Mouse (Mus musculus): Measurements from ENCODE around the gene Swap70. TPM values are rescaled to one million over a fixed set of nuclear protein-coding genes. Genes with fewer than 3 reads are reported as not detected.

Gene Swap70
- total and polyA plus RNA-seq, 3 experiments, result 296 to 398 (median 370) TPM

DNA sequence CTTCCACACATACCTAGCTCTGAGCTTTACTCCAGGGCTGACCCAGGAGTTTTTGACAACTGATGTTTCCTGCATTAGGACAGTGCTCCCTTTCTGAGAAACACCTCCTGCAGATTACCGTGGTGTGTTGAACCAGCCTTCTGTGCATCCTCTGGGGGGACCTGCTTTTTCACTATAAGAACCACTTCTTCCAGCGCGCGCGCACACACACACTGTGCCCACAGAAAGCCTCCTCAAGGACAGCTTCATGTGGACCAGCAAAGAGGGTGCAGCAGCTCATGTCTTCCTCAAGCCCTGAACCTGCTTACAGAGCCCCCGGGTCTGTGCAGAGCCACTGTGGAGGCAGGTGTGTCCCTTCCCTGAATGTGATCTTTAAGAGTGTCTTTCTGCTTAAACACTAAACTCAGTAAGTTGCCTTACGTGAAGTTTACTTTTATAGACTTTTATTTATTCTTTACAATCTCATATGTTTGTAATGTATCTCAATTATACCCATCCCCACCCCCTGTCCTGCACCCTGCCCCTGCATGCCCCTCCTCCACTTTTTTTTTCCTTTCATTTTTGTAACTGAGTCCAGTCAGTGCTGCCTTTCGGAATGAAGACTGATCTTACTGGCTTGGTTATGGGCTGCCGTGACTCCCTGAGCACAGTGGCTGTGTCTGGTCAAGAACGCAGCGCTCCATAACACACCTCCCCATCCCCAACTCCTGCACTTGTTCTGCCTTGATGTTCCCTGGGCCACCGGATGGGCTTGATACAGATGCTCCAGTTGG, 63.8 kb downstream of the Swap70 start:
- dilution Hi-C loops (cut with MboI; ENCODE audit: extremely low pct_ligation_motif_present, extremely low pct_unique_long_range_greater_than_20kb, low sequenced_read_pairs), result no loop called here

DNA sequence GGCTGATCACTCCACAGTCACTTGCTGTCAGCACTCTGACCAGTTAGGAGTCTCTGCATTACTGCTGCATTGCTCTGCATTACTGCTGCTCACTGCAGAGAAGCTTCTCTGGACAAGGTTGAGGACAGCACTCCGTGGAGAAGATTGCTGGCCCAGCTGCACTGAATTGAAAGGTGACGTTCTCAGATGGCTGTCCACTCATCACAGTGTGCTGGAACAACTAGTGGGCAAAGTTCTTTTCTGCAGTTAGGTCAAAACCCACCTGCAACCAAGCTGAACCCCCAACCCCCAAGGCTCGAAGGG, 64.3 kb downstream of the Swap70 start:
- dilution Hi-C loops (cut with MboI; ENCODE audit: extremely low pct_ligation_motif_present, extremely low pct_unique_long_range_greater_than_20kb, low sequenced_read_pairs), result no loop called here

More for the DNA sequence above, 63.8 kb downstream of the Swap70 start:
- Histone ChIP-seq H3K4me1 (ENCODE audit: control insufficient read depth in 1 of 2, insufficient read depth in 2 of 2) (peaks cover 61 to 94% of the 10 kb centered on the region in 2 experiments), H3K36me3 (replicated peaks in 1 of 2; ENCODE audit: control insufficient read depth in 1 of 2, insufficient read depth in 1 of 2, low read length in 1 of 2) (peaks cover 29 to 49% of the 10 kb centered on the region in 2 experiments), H3K27ac (ENCODE audit: insufficient read depth, low read depth) (peak overlapping the region; percentile 99), H3K9ac (ENCODE audit: insufficient read depth, low read depth) (peak overlapping the region; percentile 32), H3K9me3 (replicated peaks; ENCODE audit: low read length) (no peaks in the 10 kb centered on the region), H3K4me2 (ENCODE audit: insufficient read depth, low read depth, poor library complexity, severe bottlenecking) (peak overlapping the region; percentile 33), H3K79me2 (replicated peaks; ENCODE audit: control insufficient read depth, extremely low read depth, insufficient read depth, poor library complexity, severe bottlenecking) (no peaks in the 10 kb centered on the region), H3K27me3 (replicated peaks) (no peaks in the 10 kb centered on the region), H3K4me3 (replicated peaks in 1 of 3; ENCODE audit: low read depth in 2 of 3, low read length in 2 of 3, poor library complexity in 1 of 3) (peak overlapping the region; percentile 2 to 6 (median 6))
- TF ChIP-seq ZNF384 (IDR thresholded peaks at IDR 0.05; ENCODE audit: low read depth, low read length), result peak; percentile 69
- TF ChIP-seq NRF1 (IDR thresholded peaks at IDR 0.05; ENCODE audit: low read depth, low read length), result peak; percentile 63
- peak; percentile 95 for TF ChIP-seq CHD1 (IDR thresholded peaks at IDR 0.05; ENCODE audit: low read depth, low read length)
- no peak; the same call in 1 of the 2 replicates for TF ChIP-seq EP300 (IDR thresholded peaks at IDR 0.05; ENCODE audit: low read length)
- 0 out of 2 replicates have a peak, but pooled peaks have one; percentile 31 for TF ChIP-seq MYC (IDR thresholded peaks at IDR 0.05; ENCODE audit: low read depth, low read length)
- TF ChIP-seq MAFK (IDR thresholded peaks at IDR 0.05; ENCODE audit: insufficient replicate concordance, low read length), result no peak
- TF ChIP-seq POLR2AphosphoS2 (IDR thresholded peaks at IDR 0.05; ENCODE audit: low read depth, low read length), result 0 out of 2 replicates have a peak, but pooled peaks have one; percentile 20
- TF ChIP-seq PAX5 (IDR thresholded peaks at IDR 0.05; ENCODE audit: low read length), result no peak
- TF ChIP-seq CHD2 (IDR thresholded peaks at IDR 0.05; ENCODE audit: low read length), result peak; percentile 73
- peak; percentile 42 for TF ChIP-seq POLR2A (IDR thresholded peaks at IDR 0.05; ENCODE audit: low read depth, low read length)
- 0 out of 2 replicates have a peak, but pooled peaks have one; percentile 24 for TF ChIP-seq TCF12 (IDR thresholded peaks at IDR 0.05; ENCODE audit: low read depth, low read length)
- peak; percentile 4; the same call in 1 of the 2 replicates for TF ChIP-seq ZMIZ1 (IDR thresholded peaks at IDR 0.05; ENCODE audit: low read depth, low read length)
- DNase-seq (ENCODE audit: extremely low read depth), result no peak
- in situ Hi-C loops (cut with MboI; ENCODE audit: low pct_ligation_motif_present, low pct_unique_long_range_greater_than_20kb, low sequenced_read_pairs), result loop anchor here (5.0 to 25.0 kb wide), 2 partner anchors 152 to 342 kb away; partner anchors contain the start of gene Adm

More for the DNA sequence above, 64.3 kb downstream of the Swap70 start:
- no peaks in the 10 kb centered on the region for H3K79me2 ChIP-seq (replicated peaks; ENCODE audit: control insufficient read depth, extremely low read depth, insufficient read depth, poor library complexity, severe bottlenecking)
- TF ChIP-seq SMC3 (IDR thresholded peaks at IDR 0.05; ENCODE audit: low read depth, low read length), result peak; percentile 7; the same call in 1 of the 2 replicates
- TF ChIP-seq CHD1 (IDR thresholded peaks at IDR 0.05; ENCODE audit: low read depth, low read length), result peak; percentile 59; the same call in 1 of the 2 replicates
- no peak for TF ChIP-seq TCF12 (IDR thresholded peaks at IDR 0.05; ENCODE audit: low read depth, low read length)
- H3K4me3 ChIP-seq (replicated peaks in 1 of 3; ENCODE audit: low read depth in 2 of 3, low read length in 2 of 3, poor library complexity in 1 of 3), result peak overlapping the region in 2 of 3 experiments; percentile 2 to 6
- peaks cover 25 to 46% of the 10 kb centered on the region in 2 experiments for H3K36me3 ChIP-seq (replicated peaks in 1 of 2; ENCODE audit: control insufficient read depth in 1 of 2, insufficient read depth in 1 of 2, low read length in 1 of 2)
- peak overlapping the region; percentile 32; the same call in 1 of the 2 replicates for H3K9ac ChIP-seq (ENCODE audit: insufficient read depth, low read depth)
- H3K9me3 ChIP-seq (replicated peaks; ENCODE audit: low read length), result peaks cover 4% of the 10 kb centered on the region
- no peaks in the 10 kb centered on the region for H3K27me3 ChIP-seq (replicated peaks)
- DNase-seq (ENCODE audit: extremely low read depth), result no peak
- peaks cover 58 to 89% of the 10 kb centered on the region in 2 experiments for H3K4me1 ChIP-seq (ENCODE audit: control insufficient read depth in 1 of 2, insufficient read depth in 2 of 2)
- in situ Hi-C loops (cut with MboI; ENCODE audit: low pct_ligation_motif_present, low pct_unique_long_range_greater_than_20kb, low sequenced_read_pairs), result loop anchor here (5.0 to 25.0 kb wide), 2 partner anchors 152 to 342 kb away; partner anchors contain the start of gene Adm
- peak overlapping the region; percentile 99 for H3K27ac ChIP-seq (ENCODE audit: insufficient read depth, low read depth)
- peak overlapping the region; percentile 33 for H3K4me2 ChIP-seq (ENCODE audit: insufficient read depth, low read depth, poor library complexity, severe bottlenecking)

Measured in CH12.LX (cell line).